Mouse (Mus musculus) CH12.LX (cell line): Measurements from ENCODE around the gene Cdk9.

Experiments used
- EP300 ChIP-seq: IDR thresholded peaks from 2 replicates; pipeline ENCODE4 v1.6.1; 2011; ENCODE audit warnings: low read length, improper control_type of control experiment
- GABPA ChIP-seq: IDR thresholded peaks from 2 replicates; pipeline ENCODE4 v1.6.1; 2012; ENCODE audit warnings: low read depth, low read length, improper control_type of control experiment, inconsistent platforms; ENCODE audit not compliant: insufficient replicate concordance
- NELFE ChIP-seq: IDR thresholded peaks from 2 replicates; pipeline ENCODE4 v1.6.1; 2011; ENCODE audit warnings: low read depth, low read length, improper control_type of control experiment
- NRF1 ChIP-seq: IDR thresholded peaks from 2 replicates; pipeline ENCODE4 v1.6.1; 2014; ENCODE audit warnings: low read depth, mild to moderate bottlenecking, inconsistent platforms, low read length, improper control_type of control experiment, moderate library complexity
- POLR2A ChIP-seq: IDR thresholded peaks from 2 replicates; pipeline ENCODE4 v1.6.1; 2011; ENCODE audit warnings: low read depth, mild to moderate bottlenecking, improper control_type of control experiment, low read length
- USF1 ChIP-seq: IDR thresholded peaks from 2 replicates; pipeline ENCODE4 v1.6.1; 2014; ENCODE audit warnings: low read depth, mild to moderate bottlenecking, inconsistent platforms, low read length, improper control_type of control experiment

DNA sequence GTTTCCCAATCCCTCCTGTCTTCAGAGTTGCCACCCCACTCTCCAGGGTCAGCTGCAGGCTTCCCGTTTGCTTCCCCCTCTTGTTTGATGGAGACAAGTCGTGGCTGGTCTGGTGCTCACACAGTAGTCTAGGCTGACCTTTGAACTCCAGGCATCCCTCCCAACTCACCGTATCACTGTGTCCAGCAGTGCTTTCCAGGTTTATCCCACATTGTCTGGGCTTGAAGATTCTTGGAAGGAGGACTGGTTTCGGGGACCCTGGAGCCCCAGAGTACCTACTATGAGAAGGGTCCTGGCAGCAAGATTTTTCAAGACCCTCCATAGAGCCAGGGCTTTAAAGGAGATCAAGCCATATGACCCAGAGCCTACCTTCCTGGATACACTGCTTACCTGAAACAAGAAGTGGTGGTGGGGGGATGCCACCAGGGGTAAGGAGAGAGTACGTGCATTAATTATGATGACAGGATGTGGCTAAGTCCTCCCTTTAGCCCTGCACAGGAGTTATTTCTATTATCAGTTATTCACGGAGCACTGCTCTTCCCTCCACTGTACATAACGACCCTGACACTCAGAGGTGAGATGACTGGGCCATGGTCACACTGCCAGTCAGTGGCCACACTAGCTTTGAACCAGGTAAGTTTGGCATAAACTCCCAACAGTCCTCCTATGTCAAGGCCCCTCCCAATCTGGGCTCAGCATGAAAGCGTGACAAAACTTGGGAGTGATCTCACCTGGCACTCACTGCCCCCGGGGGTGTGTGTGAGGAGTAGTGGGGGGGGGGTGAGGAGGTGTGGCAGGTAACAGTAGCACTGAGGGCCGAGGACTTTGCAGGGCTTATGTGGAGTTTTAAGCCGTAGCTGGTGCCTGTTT, 1.5 kb upstream of the Cdk9 start:
- TF ChIP-seq POLR2A (no peak), NRF1 (no peak), NELFE (no peak), USF1 (no peak), EP300 (no peak), GABPA (no peak)
